Mouse (Mus musculus) kidney, adult 2 months (tissue): ENCODE measurements around the gene 4933428G20Rik.

ENCODE experiments used
- CTCF ChIP-seq: fragments of 200-500 bp; conservative IDR thresholded peaks from 2 replicates; pipeline ENCODE4 v1.5.1; 2011; ENCODE audit warnings: low read depth, mild to moderate bottlenecking, control low read depth, low read length, moderate library complexity, mixed read lengths; ENCODE audit not compliant: insufficient read depth, insufficient read length
- POLR2A ChIP-seq: fragments of 200-500 bp; IDR thresholded peaks from one replicate; pipeline ENCODE4 v1.6.1; 2011; ENCODE audit warnings: low read depth, low read length, control low read depth

DNA sequence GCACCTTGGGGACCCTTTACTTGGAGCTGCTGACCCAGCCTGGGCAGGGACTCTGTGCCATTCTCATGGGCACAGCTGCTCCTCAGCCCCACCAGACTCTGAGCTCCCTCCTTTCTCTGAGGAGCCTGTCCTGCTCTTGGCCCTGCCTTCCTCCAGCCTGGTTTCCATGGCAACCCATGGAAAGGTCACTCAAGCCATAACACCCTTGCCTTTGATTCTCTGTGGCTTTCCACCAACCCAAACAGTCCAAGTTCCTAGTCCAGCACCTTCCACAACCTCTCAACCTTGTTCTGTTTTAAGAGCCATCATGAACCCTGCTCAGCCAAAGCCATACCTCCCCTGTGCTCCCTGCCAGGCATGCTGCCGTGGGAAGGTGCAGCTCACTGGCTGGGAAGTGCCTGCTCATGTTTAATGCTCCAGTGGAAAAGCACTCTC lies 23.7 kb upstream of the 4933428G20Rik start:
- no peak for TF ChIP-seq CTCF
- no peak for TF ChIP-seq POLR2A
